Mouse (Mus musculus): ENCODE data around the gene Prss12. TPM values are rescaled to one million over a fixed set of nuclear protein-coding genes. Genes with fewer than 3 reads are reported as not detected.
A peak's percentile ranks its signal among the peaks of the same experiment; 100 is the strongest.

Prss12 gene
- polyA plus RNA-seq, 1 experiment from 2014 or later, result 19.3 TPM

DNA sequence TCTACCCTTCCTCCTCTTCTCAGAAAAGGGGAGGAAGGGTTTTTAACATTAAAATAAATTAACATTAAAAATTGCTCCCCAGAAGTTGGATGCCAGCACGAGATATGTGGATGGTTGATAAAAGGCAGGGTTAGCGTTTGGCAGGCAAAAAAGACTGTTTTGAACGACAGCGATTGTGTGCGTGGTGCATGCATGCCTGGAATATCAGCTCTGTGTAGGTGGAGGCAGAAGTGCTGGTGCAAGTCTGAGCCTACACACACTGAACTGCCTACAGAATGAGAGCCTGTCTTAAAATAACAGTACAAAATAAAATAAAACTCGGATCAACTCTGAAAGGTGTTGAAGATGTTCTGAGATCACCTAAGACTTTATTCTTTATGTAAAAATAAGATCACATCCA lies 57.2 kb downstream of the Prss12 start:
- no peak overlapping the region for H3K27ac ChIP-seq (ENCODE audit: low read length)
- no peak for ATAC-seq (ENCODE audit: low read depth)
- H3K4me1 ChIP-seq (replicated peaks; ENCODE audit: control insufficient read depth, insufficient read depth, low read length), result peaks cover 13% of the 10 kb centered on the region

DNA sequence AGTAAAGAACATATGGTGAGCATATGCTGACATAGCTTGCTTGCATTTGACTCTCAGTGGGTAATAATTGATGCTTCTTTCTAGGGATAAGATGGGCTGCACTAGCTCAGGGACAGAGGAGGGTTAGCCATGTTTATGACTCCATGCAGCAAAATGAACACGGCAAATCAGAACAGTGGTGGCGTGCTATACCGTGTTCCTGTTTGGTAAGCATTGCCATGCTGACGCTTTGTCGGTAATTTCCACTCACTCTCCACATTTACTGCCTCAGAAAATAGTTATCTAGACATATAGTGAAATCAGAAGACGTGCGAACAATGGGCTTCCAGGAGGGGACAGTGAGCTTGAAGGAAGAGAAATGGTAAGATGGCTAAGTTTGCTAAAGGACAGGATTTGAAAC lies 58.1 kb downstream of the Prss12 start:
- Histone ChIP-seq H3K4me1 (replicated peaks; ENCODE audit: control insufficient read depth, insufficient read depth, low read length) (peaks cover 16% of the 10 kb centered on the region), H3K9me3 (ENCODE audit: control insufficient read depth, low read length) (no peaks in the 10 kb centered on the region), H3K36me3 (ENCODE audit: control insufficient read depth, insufficient read depth, low read length) (peaks cover 3% of the 10 kb centered on the region), H3K9ac (ENCODE audit: low read length) (no peak overlapping the region), H3K27me3 (ENCODE audit: control insufficient read depth, insufficient read depth, low read depth, low read length) (no peaks in the 10 kb centered on the region), H3K4me3 (ENCODE audit: low read length) (no peak overlapping the region), H3K4me2 (ENCODE audit: low read depth, low read length) (no peak overlapping the region), H3K27ac (ENCODE audit: low read length) (no peak overlapping the region)
- no peak for ATAC-seq (ENCODE audit: low read depth)
- WGBS, result 79% methylated on average over 7 of the region's 7 CpGs

More for the DNA sequence above, 57.2 kb downstream of the Prss12 start:
- peaks cover 3% of the 10 kb centered on the region for H3K36me3 ChIP-seq (ENCODE audit: control insufficient read depth, insufficient read depth, low read length)
- no peak overlapping the region for H3K4me2 ChIP-seq (ENCODE audit: low read depth, low read length)
- H3K9me3 ChIP-seq (ENCODE audit: control insufficient read depth, low read length), result no peaks in the 10 kb centered on the region
- no peaks in the 10 kb centered on the region for H3K27me3 ChIP-seq (ENCODE audit: control insufficient read depth, insufficient read depth, low read depth, low read length)
- H3K4me3 ChIP-seq (ENCODE audit: low read length), result no peak overlapping the region
- WGBS, result 66% methylated on average over 6 of the region's 6 CpGs
- H3K9ac ChIP-seq (ENCODE audit: low read length), result no peak overlapping the region

DNA sequence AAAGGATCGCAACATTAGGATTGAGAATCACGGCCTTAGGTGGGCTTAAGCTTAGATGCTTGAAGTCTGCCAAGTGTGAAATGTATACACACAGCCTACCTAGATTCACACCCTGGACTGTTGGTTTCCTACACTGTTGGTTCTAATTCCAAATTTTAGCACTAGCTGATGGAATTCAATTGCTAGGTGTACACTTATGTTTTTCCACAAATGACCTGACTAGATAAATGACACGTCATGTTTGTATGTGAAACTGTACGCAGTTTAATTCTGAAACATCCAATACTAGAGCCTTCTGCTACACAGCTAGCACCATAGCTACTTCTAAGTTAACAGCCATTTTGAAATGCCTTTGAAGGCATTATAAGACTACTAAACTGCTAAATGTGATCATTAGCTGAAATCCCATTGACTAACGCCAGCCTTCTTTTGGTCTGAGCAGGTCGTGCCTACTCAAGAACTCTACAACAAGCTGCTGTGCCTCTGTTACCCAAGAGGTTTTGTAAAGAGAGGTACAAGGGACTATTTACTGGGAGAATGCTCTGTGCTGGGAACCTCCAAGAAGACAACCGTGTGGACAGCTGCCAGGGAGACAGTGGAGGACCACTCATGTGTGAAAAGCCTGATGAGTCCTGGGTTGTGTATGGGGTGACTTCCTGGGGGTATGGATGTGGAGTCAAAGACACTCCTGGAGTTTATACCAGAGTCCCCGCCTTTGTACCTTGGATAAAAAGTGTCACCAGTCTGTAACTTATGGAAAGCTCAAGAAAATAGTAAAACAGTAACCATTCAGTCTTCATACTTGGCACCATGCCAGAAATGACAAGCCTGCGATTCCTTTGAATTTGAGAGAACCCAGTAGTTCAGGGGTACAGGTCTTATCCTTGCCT lies 59.3 kb downstream of the Prss12 start:
- Histone ChIP-seq H3K27me3 (ENCODE audit: control insufficient read depth, insufficient read depth, low read depth, low read length) (no peaks in the 10 kb centered on the region), H3K9ac (ENCODE audit: low read length) (no peak overlapping the region), H3K4me3 (ENCODE audit: low read length) (no peak overlapping the region), H3K9me3 (ENCODE audit: control insufficient read depth, low read length) (no peaks in the 10 kb centered on the region), H3K4me2 (ENCODE audit: low read depth, low read length) (peak overlapping the region; percentile 84; the same call in 1 of the 2 replicates), H3K27ac (ENCODE audit: low read length) (peak overlapping the region; percentile 7; the same call in 1 of the 2 replicates), H3K36me3 (ENCODE audit: control insufficient read depth, insufficient read depth, low read length) (peaks cover 3% of the 10 kb centered on the region), H3K4me1 (replicated peaks; ENCODE audit: control insufficient read depth, insufficient read depth, low read length) (peaks cover 16% of the 10 kb centered on the region)
- whole genome bisulfite sequencing, result 49% methylated on average over 9 of the region's 9 CpGs
- ATAC-seq (ENCODE audit: low read depth), result no peak

DNA sequence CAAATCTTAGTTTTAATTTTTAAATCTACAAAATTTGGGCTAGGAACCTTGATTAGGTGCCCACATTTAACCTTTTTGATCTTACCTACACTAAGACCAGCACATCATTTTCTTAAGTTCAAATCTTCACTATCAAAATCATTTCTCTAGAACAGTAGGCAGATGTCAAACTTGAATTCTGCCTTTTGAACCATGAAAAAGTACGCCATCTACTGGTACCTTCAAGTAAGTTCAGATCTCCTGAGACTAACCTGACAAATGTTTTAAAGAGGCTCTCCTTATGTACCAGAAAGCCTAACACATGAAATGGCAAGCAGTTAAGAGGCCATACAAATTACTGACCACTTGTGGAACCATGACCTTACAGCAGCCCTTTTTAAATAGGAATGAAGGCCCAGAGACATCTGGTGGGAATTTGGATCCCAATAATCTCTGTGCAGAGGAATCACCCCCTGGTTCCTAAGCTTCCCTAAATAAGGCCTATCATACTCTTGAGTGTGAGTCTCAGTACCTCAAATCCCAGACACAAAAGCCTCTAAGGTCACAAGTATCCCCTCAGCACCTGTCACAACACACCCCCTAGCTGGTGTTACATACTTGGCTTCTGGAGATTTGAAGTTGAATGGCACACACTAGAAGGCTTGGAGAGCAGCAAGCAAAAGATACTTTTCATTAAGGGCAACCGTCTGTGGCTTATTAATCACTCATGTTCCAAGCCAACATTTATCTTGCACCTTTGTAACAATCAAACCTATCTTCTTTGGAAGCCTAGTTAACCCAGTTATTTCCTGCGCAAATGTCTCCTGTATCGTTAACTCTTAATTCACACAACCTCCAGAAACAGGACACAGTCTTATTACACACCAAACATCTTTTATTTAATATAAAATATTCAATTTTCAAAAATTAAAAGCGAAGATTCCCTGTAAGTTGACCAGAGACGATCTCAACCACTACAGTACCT lies 60.3 kb downstream of the Prss12 start:
- Histone ChIP-seq H3K4me3 (ENCODE audit: low read length) (peak overlapping the region; percentile 83), H3K4me1 (replicated peaks; ENCODE audit: control insufficient read depth, insufficient read depth, low read length) (peaks cover 16% of the 10 kb centered on the region), H3K27me3 (ENCODE audit: control insufficient read depth, insufficient read depth, low read depth, low read length) (no peaks in the 10 kb centered on the region), H3K27ac (ENCODE audit: low read length) (peak overlapping the region; percentile 83), H3K36me3 (ENCODE audit: control insufficient read depth, insufficient read depth, low read length) (peaks cover 3% of the 10 kb centered on the region), H3K9ac (ENCODE audit: low read length) (peak overlapping the region; percentile 86), H3K9me3 (ENCODE audit: control insufficient read depth, low read length) (no peaks in the 10 kb centered on the region), H3K4me2 (ENCODE audit: low read depth, low read length) (peak overlapping the region; percentile 84)
- WGBS, result 3% methylated on average over 6 of the region's 6 CpGs
- no peak for ATAC-seq (ENCODE audit: low read depth)

DNA sequence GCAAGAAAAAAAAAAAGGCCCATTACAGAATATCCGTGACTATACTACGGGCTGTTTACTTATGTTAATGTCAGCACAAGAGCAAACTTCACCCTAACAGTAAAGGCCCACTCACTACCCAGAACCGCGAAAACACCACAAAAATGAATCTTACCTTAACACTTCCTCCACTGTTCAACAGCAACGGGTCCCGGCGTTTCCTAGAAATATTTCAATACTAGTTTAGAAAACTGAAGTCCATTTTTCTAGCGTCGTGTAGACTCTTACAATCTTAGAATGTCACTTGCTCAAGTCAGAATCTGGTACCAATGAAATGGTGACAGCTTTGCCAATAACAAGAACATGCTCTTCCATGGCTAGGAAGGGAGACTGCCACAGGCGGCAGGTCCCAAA lies 60.9 kb downstream of the Prss12 start:
- peaks cover 3% of the 10 kb centered on the region for H3K36me3 ChIP-seq (ENCODE audit: control insufficient read depth, insufficient read depth, low read length)
- no peaks in the 10 kb centered on the region for H3K27me3 ChIP-seq (ENCODE audit: control insufficient read depth, insufficient read depth, low read depth, low read length)
- no peaks in the 10 kb centered on the region for H3K9me3 ChIP-seq (ENCODE audit: control insufficient read depth, low read length)
- H3K9ac ChIP-seq (ENCODE audit: low read length), result peak overlapping the region; percentile 86
- peak overlapping the region; percentile 83 for H3K27ac ChIP-seq (ENCODE audit: low read length)
- peaks cover 16% of the 10 kb centered on the region for H3K4me1 ChIP-seq (replicated peaks; ENCODE audit: control insufficient read depth, insufficient read depth, low read length)
- no peak for ATAC-seq (ENCODE audit: low read depth)
- H3K4me2 ChIP-seq (ENCODE audit: low read depth, low read length), result peak overlapping the region; percentile 84
- peak overlapping the region; percentile 83 for H3K4me3 ChIP-seq (ENCODE audit: low read length)
- whole genome bisulfite sequencing, result under 1% methylated on average over 10 of the region's 10 CpGs

DNA sequence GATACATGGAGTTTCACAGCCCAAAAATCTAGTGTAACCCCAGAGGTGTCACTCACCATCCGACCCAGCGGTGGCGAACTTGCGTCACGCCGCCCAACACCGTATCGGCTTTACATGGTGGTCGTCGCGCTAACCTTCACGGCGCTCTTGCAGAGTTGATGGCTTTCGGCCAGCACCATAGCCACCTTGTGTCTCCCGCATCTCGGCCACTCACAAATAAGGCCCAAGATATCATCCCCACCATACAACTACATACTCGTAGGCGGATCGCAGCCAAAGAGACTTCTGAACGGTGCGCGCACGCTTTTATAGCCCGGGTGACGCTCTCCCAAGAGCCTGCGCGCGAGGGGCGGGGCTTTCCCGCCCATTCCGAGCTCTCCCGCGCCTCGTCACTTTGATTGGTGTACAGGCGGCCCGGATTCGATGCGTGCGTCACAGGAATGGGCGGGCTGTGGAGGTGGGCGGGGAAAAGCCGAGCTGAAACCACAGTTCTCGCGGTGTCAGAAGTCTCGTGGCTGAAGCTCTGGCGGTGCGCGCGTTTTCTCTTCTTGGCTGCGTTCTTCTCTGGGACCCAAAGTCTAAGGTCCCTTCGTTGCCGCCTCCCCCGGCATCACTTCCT lies 61.5 kb downstream of the Prss12 start:
- Histone ChIP-seq H3K4me3 (ENCODE audit: low read length) (peak overlapping the region; percentile 83), H3K27ac (ENCODE audit: low read length) (peak overlapping the region; percentile 99), H3K4me2 (ENCODE audit: low read depth, low read length) (peak overlapping the region; percentile 84), H3K9ac (ENCODE audit: low read length) (peak overlapping the region; percentile 97), H3K4me1 (replicated peaks; ENCODE audit: control insufficient read depth, insufficient read depth, low read length) (peaks cover 16% of the 10 kb centered on the region), H3K9me3 (ENCODE audit: control insufficient read depth, low read length) (no peaks in the 10 kb centered on the region), H3K27me3 (ENCODE audit: control insufficient read depth, insufficient read depth, low read depth, low read length) (no peaks in the 10 kb centered on the region), H3K36me3 (ENCODE audit: control insufficient read depth, insufficient read depth, low read length) (peaks cover 3% of the 10 kb centered on the region)
- peak; percentile 98 for ATAC-seq (ENCODE audit: low read depth)
- 0% methylated on average over 52 of the region's 53 CpGs for WGBS

DNA sequence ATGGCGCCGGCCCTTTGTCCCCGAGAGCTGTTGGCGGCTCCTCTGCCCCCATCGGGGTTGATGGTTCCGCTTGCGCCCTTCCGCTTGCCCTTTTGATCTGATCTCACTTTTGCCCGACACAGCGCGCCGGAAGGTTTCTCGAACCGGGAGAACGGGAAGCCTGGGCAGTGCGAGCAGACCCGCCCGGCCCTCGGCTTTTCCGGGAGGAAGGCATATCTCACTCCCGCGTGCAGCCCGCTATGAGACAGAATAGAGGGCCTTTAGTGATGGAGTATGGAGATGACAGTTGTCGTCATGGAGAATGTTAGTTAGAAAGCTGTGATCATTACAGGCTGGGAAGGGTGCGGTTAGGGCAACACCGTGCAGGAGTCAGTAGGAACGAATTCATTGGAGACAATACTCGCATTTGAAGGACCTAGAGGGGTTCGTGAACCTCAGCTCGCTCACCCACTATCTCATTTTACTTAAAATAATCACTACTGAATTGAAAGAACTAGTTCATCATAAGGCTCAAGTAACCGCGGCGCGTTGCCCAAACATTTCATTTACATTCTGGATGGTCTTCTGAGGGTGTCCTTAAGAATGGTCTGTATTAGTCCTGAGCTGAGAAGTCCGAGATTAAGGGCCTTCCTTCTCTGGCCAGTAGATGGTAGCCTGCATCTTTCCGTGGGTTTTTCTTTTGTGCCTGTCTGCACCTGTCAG lies 62.1 kb downstream of the Prss12 start:
- H3K9ac ChIP-seq (ENCODE audit: low read length), result peak overlapping the region; percentile 97
- under 1% methylated on average over 36 of the region's 36 CpGs for WGBS
- ATAC-seq (ENCODE audit: low read depth), result peak; percentile 68
- no peaks in the 10 kb centered on the region for H3K27me3 ChIP-seq (ENCODE audit: control insufficient read depth, insufficient read depth, low read depth, low read length)
- peak overlapping the region; percentile 99 for H3K27ac ChIP-seq (ENCODE audit: low read length)
- H3K36me3 ChIP-seq (ENCODE audit: control insufficient read depth, insufficient read depth, low read length), result peaks cover 3% of the 10 kb centered on the region
- no peaks in the 10 kb centered on the region for H3K9me3 ChIP-seq (ENCODE audit: control insufficient read depth, low read length)
- peak overlapping the region; percentile 83 for H3K4me3 ChIP-seq (ENCODE audit: low read length)
- peaks cover 16% of the 10 kb centered on the region for H3K4me1 ChIP-seq (replicated peaks; ENCODE audit: control insufficient read depth, insufficient read depth, low read length)
- H3K4me2 ChIP-seq (ENCODE audit: low read depth, low read length), result peak overlapping the region; percentile 77

DNA sequence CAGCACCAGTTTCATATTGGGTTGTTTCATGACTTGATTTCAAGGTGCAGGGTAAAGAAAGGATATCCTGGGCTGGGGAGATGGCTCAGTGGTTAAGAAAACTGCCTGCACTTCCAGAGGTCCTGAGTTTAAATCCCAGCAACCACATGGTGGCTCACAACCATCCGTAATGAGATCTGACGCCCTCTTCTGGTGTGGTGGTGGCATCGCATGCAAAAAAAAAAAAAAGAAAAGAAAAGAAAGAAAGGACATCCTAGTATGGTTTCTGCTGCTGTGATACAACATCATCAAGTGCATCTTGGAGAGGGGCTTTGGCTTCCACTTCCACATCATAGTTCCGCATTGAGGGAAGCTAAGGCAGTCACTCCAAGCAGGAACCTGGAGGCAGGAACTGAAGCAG lies 65.1 kb downstream of the Prss12 start:
- no peaks in the 10 kb centered on the region for H3K9me3 ChIP-seq (ENCODE audit: control insufficient read depth, low read length)
- ATAC-seq (ENCODE audit: low read depth), result no peak
- no peaks in the 10 kb centered on the region for H3K27me3 ChIP-seq (ENCODE audit: control insufficient read depth, insufficient read depth, low read depth, low read length)
- H3K9ac ChIP-seq (ENCODE audit: low read length), result no peak overlapping the region
- H3K27ac ChIP-seq (ENCODE audit: low read length), result no peak overlapping the region
- WGBS, result 67% methylated on average over 4 of the region's 4 CpGs
- peaks cover 8% of the 10 kb centered on the region for H3K4me1 ChIP-seq (replicated peaks; ENCODE audit: control insufficient read depth, insufficient read depth, low read length)
- H3K4me2 ChIP-seq (ENCODE audit: low read depth, low read length), result no peak overlapping the region
- no peak overlapping the region for H3K4me3 ChIP-seq (ENCODE audit: low read length)
- H3K36me3 ChIP-seq (ENCODE audit: control insufficient read depth, insufficient read depth, low read length), result no peaks in the 10 kb centered on the region

Data from lung, embryonic 16.5 days (tissue).